Mouse (Mus musculus): Measurements from ENCODE around the gene Nrgn.

The Nrgn gene

DNA sequence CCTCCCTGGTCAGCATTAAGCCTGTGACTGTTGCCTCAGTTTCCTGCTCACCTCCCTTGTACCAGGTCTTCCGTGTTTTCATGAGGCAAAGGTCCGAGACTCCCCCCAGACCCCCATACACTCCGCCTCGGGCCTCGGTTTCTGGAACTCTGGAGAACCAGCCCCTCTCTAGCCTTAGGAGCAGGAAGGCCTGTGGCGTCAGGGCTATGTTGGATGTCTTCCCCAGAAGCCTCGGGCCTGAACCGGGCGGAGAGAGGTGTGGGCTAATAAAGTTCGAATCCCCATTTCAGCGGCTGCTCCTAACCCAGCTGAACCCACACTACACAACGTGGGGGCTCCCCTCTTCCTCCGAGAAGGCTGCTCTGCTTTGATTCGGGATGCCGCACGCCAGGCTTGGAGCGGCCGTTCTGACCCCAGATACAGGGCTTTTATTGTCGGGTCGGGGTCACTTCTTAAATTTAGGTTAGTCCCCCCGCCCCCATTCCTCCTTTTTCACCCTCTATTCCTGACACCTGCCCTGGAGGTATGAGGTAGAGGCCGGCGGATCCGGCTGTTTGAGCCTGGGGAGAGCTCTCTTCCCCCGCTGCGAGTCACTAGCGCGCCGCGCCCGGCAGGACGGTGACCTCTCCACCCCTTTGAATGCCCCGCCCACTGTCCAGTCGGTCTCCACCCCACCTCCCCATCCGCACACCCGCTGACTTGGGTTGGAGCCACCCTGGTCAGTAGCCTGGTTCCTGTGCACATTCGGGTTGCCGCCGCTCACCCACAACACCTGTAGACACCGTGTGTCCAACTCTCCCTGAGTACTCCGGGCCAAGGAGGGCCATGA lies 25.1 kb downstream of the Nrgn start, which contains the start of gene Esam:
Esam (plus strand) TSS at position 683 of the 829 bp plus-strand sequence.
- DNase-seq: peak in 1 of 2 experiments; percentile 23

DNA sequence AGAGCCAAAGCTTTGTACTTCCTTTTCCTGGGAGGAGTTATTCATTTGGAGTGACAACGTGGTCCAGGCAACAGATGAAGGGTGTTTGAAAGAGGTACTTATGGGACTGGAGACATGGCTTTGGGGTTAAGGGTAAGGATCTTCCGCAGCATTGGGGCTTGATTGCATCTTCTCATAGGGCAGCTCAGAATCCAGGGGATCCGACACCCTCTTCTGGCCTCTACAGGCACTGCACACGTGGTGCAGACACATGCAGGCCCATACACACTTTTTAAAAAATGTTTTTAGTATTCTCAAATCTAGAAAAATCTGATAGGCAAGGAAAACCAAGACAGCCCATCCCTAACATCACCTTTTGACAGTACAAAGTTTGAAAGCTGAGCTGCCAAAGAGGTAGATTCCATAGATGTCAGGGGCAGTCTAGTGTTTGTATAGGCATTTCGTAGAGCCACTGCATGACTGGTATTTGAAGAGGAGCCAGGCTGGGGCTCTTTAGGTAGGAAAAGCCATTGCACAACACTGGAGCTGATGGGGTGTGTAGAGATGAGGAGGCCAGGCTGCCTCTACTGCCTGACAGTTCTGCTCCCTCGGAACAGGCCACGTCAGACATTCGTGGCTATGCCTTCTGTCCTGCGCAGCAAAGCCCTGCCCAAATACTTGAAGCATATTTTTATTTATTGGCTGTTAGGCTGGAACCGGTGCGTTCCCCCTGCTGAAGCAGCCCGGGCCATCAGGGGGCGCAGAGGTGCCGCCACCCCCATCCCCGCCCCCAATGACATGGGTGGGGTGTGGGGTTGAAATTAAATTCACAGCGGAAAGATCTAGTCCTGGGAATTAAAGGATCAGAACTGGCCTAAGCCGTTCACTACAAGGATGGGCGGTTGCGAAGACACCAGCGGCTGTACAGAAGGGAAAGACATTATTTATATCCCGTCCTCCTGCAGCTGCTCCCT lies 26.0 kb downstream of the Nrgn start:
- no peak for DNase-seq

DNA sequence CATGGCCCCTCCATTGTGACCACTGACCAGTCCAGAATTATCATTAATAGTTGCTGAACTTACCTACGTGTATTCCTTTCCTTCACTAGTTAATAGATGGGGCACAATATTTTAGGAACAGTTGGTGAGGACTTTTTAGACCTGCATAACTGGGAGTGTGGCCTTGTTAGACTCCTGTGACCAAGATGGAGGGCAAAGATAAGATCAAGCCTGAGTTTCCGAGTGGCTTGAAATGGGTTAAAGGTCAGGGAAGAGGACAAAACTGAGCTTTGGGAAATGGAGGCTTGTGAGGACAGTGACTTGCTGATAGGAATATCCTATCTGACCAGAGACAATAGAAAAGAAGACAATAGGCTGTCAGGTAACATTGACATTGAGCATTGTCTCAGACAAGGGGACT lies 27.2 kb downstream of the Nrgn start:
- no peak for DNase-seq

DNA sequence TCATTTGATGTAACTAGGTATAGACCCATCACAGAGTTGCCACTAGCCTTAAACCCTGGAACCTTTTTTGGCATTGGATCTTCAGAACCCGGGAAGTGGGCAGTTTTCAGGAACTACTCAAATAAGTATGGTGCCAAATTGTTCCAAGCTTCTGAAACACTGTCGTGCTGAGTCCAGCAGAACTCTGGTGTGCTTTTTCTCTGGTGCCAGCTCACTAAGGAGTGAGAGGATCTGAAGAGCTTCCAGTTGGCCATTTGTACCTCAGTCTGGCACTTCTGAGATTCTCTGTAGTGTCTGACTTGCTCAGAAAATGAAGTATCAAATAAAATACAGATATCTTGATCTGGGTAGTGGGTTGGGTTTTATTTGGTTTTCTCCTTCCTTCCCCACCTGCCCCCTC lies 32.7 kb downstream of the Nrgn start:
- DNase-seq: no peak

DNA sequence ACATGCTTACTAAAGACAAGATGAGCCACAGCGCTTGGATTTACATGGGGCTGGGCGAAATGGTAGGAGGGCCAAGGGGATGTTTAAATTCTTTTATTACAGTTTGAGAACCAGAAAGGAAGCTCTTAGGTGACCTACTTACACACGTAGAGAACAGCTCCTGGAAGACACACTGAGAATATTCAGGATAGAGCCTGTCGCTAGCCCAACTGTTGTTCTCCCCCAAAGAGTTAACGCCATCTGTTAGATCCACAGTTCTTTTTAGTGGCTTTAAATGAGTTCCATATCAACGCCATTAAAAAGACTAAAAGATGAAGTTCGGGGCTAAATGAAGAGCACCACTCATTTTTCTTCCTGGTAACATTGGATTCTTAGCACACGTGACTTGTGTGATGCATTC lies 33.7 kb downstream of the Nrgn start:
- peak in 1 of 2 experiments; percentile 34 for DNase-seq

DNA sequence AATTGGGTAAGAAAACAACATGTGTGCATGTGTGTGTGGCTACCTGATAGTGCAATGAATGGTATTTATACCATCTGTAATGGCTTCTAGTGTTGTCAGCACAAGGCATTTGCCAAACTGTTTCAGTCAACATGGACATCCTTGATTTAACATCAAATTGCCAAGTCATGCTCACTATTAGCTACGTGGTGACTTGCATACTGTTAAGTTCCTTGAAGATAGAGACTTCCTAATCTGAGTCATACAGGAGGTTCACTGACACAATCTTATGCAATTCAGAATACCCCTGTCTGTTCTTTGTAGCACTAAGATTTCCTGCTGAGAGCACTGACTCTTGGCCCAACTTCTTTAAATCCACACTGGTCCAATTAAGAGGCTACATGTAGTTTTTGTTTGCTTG lies 35.2 kb downstream of the Nrgn start:
- no peak for DNase-seq

DNA sequence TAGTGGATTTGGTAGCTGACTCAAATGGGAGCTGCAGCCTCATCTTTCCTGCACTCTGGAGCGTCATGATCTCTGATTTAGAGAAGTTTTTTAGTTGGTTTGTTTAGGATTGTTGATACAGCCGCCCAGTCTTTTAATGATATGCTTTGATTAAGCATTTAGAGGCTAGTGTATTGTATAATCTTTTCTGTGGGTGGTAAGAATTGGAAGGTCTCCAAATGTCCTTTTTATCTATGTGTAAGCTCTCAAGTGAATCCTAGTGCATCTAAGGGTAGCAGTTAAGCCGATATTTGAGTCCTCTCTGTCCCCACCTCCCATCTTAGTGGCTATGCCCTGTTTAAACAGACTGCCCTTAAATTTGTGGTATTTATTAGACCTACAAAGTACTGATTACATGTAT lies 38.2 kb downstream of the Nrgn start:
- DNase-seq: no peak

DNA sequence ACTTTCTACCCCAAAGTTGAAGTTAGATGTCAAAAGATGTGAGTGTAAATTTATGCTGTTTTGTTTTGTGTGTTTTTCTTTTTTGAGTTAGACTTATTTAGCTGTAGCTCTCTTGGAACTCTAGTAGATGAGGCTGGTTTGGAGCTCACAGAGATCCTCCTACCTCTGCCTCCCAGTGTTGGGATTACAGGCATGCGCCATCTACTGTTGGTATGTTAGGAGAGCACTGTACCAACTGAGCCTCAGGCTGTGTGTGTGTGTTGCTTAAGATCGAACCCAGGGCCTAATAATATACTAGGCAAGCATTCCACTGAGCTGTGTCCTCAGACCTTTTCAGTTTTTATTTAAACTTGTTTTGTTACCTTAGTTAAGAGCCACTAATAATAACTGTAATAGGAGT lies 40.6 kb downstream of the Nrgn start:
- no peak for DNase-seq

DNA sequence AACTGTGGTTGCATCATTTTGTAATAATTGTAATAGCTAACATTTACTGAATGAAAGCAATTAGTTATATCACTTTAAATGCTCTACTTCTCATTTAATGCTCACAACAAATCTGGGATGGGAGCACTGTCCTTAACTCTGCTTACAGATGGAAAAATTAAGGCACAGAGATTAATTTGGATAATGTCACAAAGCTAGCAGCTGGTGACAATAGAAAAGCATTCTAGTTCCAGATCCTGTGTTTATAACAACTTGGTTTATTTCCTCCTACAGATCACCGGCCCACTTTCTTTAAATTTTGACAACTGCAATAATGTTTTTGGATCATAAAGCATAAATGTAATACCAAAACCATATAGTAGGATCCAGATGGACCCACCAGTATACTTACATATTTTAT lies 46.7 kb downstream of the Nrgn start:
- no peak for DNase-seq

DNA sequence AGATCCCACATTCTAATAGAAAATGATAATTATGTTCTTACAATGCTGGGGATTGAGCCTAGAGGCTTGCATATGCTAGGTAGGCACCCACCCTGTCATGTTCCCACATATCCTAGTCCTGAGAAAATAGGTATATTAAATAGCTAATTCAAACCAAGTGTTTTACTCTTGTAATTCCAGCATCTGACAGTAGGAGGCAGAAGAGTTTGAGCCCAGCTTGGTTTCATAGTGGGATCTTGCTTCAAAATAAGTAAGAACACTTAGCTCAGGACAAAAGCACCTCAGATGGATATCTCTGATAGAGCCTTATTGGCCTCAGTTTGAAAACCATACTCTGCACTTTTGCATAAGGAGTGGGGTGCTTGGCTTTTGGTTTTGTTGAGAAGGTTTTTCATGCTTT lies 48.4 kb downstream of the Nrgn start:
- no peak for DNase-seq

DNA sequence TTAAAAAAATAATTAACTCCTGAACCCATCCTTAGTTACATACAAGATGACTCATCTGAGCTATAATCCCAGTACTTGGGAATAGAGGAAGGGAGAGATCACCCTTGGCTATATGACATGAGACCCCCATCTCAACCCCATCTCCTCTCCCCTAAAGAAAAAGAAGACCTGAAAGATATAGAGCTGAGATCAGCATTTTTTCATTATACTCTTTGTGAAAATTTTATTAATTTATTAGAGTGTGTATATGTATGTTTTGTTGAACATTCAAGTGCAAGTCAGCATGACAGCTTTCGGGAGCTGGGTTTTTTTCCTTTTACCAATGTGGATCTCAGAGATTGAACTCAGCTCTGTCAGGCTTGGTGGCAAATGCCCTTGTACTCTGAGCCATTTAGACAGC lies 51.5 kb downstream of the Nrgn start:
- DNase-seq: no peak

DNA sequence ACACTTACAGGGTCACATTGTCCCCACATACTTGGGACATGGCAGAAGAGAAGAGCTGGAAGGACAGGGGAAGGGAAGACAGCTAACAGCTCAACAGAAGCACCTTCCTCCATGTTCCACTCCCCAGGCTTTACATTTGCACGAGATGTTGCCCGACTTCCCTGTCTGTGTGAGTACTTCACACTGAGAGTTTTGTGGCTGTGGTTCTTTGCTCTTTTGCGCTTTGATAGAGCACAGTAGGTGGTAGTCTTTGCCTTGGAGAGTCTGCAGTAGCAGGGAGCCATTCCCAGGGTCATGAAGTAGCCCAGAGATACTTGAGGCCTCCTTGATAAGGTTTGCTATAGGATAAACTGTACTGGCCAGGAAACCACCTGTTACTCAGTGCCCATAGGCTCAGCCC lies 52.5 kb downstream of the Nrgn start:
- no peak for DNase-seq

DNA sequence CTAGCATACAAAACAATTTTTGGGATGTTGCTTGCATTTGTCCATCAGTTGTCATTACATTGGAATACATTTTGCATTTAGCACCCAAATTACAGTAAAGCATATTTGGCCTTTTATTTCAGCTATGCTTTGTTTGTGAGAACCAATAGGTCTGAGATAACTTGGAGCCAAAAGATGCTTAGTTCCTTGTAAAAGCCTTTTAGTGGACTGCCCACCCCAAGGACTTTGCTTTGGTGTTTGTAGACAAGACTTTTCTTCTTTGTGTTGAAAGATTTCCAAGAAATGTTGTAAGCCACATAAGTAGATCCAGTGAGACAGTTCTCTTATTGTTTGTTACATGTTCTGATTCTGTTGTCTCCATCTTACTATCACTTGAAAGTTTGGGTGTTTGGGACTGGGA lies 56.4 kb downstream of the Nrgn start:
- no peak for DNase-seq

DNA sequence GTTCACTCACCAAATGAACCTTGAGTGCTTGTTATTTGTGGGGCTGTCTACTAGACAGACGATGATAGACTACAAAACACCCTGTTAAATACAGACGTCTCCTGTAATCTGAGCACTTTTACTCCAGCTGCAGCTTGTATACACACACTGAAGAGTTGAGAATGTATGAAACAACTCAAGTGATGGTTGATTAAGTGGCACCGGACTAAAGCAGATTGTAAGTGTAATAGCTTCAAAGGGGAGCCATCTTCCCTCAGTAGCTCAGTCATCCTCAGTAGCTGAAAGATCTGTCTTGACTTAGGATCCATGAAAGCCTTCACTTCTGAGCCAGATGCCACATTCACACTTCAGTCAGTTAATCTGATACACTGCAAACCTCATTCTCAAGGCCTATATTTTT lies 56.9 kb downstream of the Nrgn start:
- no peak for DNase-seq
